19 mouse cellular contexts compared by ENCODE assay signal in the genomic region with DNA sequence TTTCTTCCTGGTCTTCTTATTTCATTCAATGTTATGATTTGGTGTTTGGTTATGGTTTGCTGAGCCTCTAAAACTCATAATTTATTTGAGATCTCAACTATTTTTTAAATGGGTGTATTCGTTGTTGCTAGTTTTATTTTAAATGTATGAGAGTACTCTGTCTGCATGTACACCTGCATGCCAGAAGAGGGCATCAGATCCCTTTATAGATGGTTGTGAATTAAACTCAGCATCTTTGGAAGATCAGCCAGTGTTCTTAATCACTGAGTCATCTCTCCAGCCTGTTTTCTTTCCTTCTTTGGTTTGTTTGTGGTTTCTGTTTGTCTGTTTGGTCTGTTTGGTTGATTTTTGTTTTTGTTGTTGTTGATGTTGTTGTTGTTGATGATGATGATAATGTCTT. TPM values are rescaled to one million over a fixed set of nuclear protein-coding genes. Genes with fewer than 3 reads are reported as not detected.
DNase-seq lines count a peak whose midpoint lies in the region; ATAC-seq and TF ChIP-seq lines count a peak whose summit lies in the region.
"Had no signal": no experiment of that assay in that cellular context is flagged by ENCODE, and none has a peak within 500 bp of the region (broad histone marks: within the 10 kb centered on the region; RNA-seq: fewer than 3 reads in every experiment).

No protein-coding gene starts in this region.

- H3K4me1 ChIP-seq in liver, embryonic 14.5 days (replicated peaks; ENCODE audit: control insufficient read depth in 2 of 2, insufficient read depth in 2 of 2, low read length in 1 of 2) = no peaks in the 10 kb centered on the region
- no peaks in the 10 kb centered on the region for H3K4me1 ChIP-seq in liver, embryonic 11.5 days (replicated peaks; ENCODE audit: control insufficient read depth, insufficient read depth, low read length)
- H3K4me1 ChIP-seq in MEL (ENCODE audit: control insufficient read depth in 1 of 2, insufficient read depth in 2 of 2, low read length in 2 of 2) = no peaks in the 10 kb centered on the region
- H3K4me1 ChIP-seq: liver, embryonic 15.5 days; midbrain, embryonic 12.5 days; neural tube, embryonic 12.5 days had no signal

- TF ChIP-seq POLR2A in MEL (IDR thresholded peaks at IDR 0.05; ENCODE audit: control insufficient read depth in 1 of 2, insufficient read depth in 1 of 2, low read depth in 1 of 2, low read length in 2 of 2, poor library complexity in 1 of 2) = no peak

- H3K79me2 ChIP-seq in MEL (ENCODE audit: control insufficient read depth, insufficient read depth, low read length, poor library complexity) = no peaks in the 10 kb centered on the region

- no peaks in the 10 kb centered on the region for H3K27me3 ChIP-seq in liver, embryonic 14.5 days (ENCODE audit: control insufficient read depth, insufficient read depth, low read length)
- no peaks in the 10 kb centered on the region for H3K27me3 ChIP-seq in liver, embryonic 11.5 days (replicated peaks; ENCODE audit: control insufficient read depth, insufficient read depth, low read length)
- no peaks in the 10 kb centered on the region for H3K27me3 ChIP-seq in MEL (ENCODE audit: control insufficient read depth in 1 of 2, insufficient read depth in 2 of 2, low read length in 2 of 2)
- H3K27me3 ChIP-seq: liver, embryonic 15.5 days; midbrain, embryonic 12.5 days; neural tube, embryonic 12.5 days had no signal

- 31% methylated on average over 1 of the region's 1 CpGs for WGBS in liver, embryonic 14.5 days (ENCODE audit: insufficient replicate concordance)
- 40% methylated on average over 1 of the region's 1 CpGs for WGBS in liver, embryonic 11.5 days

- peak; percentile 69; the same call in 1 of the 2 replicates for ATAC-seq in frontal cortex, adult (ENCODE audit: low TSS enrichment)
- no peak for ATAC-seq in liver, embryonic 14.5 days (ENCODE audit: insufficient read depth)
- ATAC-seq in liver, embryonic 11.5 days (replicated peaks; ENCODE audit: low FRiP score) = no peak
- ATAC-seq: CD4-positive, CD25-positive, alpha-beta regulatory T cell, adult 4 months; hindbrain, embryonic 16.5 days had no signal

- H3K9me3 ChIP-seq in liver, embryonic 14.5 days (ENCODE audit: control insufficient read depth, low read length) = no peaks in the 10 kb centered on the region
- no peaks in the 10 kb centered on the region for H3K9me3 ChIP-seq in liver, embryonic 11.5 days (ENCODE audit: control insufficient read depth, low read length)
- H3K9me3 ChIP-seq in MEL (replicated peaks; ENCODE audit: insufficient read depth, low read length) = no peaks in the 10 kb centered on the region
- H3K9me3 ChIP-seq: liver, embryonic 15.5 days; midbrain, embryonic 12.5 days; neural tube, embryonic 12.5 days had no signal

- TF ChIP-seq RAD21 in MEL (IDR thresholded peaks at IDR 0.05; ENCODE audit: low read depth, low read length) = peak; percentile 39

- no peak overlapping the region for H3K9ac ChIP-seq in liver, embryonic 14.5 days (replicated peaks)
- no peak overlapping the region for H3K9ac ChIP-seq in liver, embryonic 11.5 days (ENCODE audit: low read depth, low read length)
- no peak overlapping the region for H3K9ac ChIP-seq in MEL (ENCODE audit: control insufficient read depth, low read depth, low read length, poor library complexity, severe bottlenecking)
- H3K9ac ChIP-seq: liver, embryonic 15.5 days; midbrain, embryonic 12.5 days; neural tube, embryonic 12.5 days had no signal

- TF ChIP-seq EP300 in liver, embryonic 14.5 days (IDR thresholded peaks at IDR 0.05; ENCODE audit: low read depth) = no peak
- TF ChIP-seq EP300 in MEL (IDR thresholded peaks at IDR 0.05; ENCODE audit: low read depth in 1 of 2, low read length in 2 of 2) = no peak

- H3K27ac ChIP-seq in liver, embryonic 14.5 days = no peak overlapping the region
- no peak overlapping the region for H3K27ac ChIP-seq in liver, embryonic 11.5 days (ENCODE audit: low read depth, low read length)
- H3K27ac ChIP-seq in MEL (ENCODE audit: control insufficient read depth, low read depth, low read length) = no peak overlapping the region
- H3K27ac ChIP-seq: liver, embryonic 15.5 days; midbrain, embryonic 12.5 days; neural tube, embryonic 12.5 days had no signal

- no peak for DNase-seq in frontal cortex, postnatal 25 days (ENCODE audit: low spot score in 2 of 2)
- DNase-seq in liver, embryonic 14.5 days (ENCODE audit: low read depth in 3 of 3, low spot score in 3 of 3) = no peak
- DNase-seq in liver, embryonic 11.5 days (ENCODE audit: low spot score) = no peak
- no peak for DNase-seq in MEL (ENCODE audit: low read depth, low spot score)
- peak; percentile 11 for DNase-seq in mesoderm, embryonic 11.5 days (ENCODE audit: low read depth, low spot score)
- no peak for DNase-seq in lung, postnatal 25 days (ENCODE audit: low spot score)
- no peak for DNase-seq in adrenal gland, postnatal 25 days
- DNase-seq: cerebellum, postnatal 36 days; gastrocnemius, postnatal 14 days; kidney, postnatal 36 days; right cerebral cortex, postnatal 25 days; thymus, postnatal 4 days had no signal

- H3K4me3 ChIP-seq in liver, embryonic 14.5 days (ENCODE audit: insufficient read depth in 1 of 2, low read depth in 2 of 2, low read length in 2 of 2) = no peak overlapping the region
- no peak overlapping the region for H3K4me3 ChIP-seq in liver, embryonic 11.5 days (ENCODE audit: low read depth, low read length)
- H3K4me3 ChIP-seq in MEL (ENCODE audit: control insufficient read depth in 1 of 2, insufficient read depth in 1 of 2, low read depth in 2 of 2, low read length in 2 of 2) = no peak overlapping the region
- H3K4me3 ChIP-seq: liver, embryonic 15.5 days; midbrain, embryonic 12.5 days; neural tube, embryonic 12.5 days had no signal

- no peaks in the 10 kb centered on the region for H3K36me3 ChIP-seq in liver, embryonic 14.5 days (replicated peaks; ENCODE audit: control insufficient read depth, insufficient read depth, low read depth)
- H3K36me3 ChIP-seq in liver, embryonic 11.5 days (ENCODE audit: control insufficient read depth, insufficient read depth, low read length) = no peaks in the 10 kb centered on the region
- H3K36me3 ChIP-seq in MEL (ENCODE audit: control insufficient read depth in 1 of 2, insufficient read depth in 2 of 2, low read length in 2 of 2) = no peaks in the 10 kb centered on the region
- H3K36me3 ChIP-seq: liver, embryonic 15.5 days; midbrain, embryonic 12.5 days; neural tube, embryonic 12.5 days had no signal

- no peak overlapping the region for H3K4me2 ChIP-seq in liver, embryonic 14.5 days (ENCODE audit: low read depth)
- H3K4me2 ChIP-seq in liver, embryonic 11.5 days = no peak overlapping the region
- H3K4me2 ChIP-seq: liver, embryonic 15.5 days; midbrain, embryonic 12.5 days; neural tube, embryonic 12.5 days had no signal

- TF ChIP-seq CTCF in liver, embryonic 14.5 days (IDR thresholded peaks at IDR 0.05; ENCODE audit: low read depth) = peak; percentile 36; the same call in 1 of the 2 replicates
- TF ChIP-seq CTCF in MEL (IDR thresholded peaks at IDR 0.05 in 2 of 3, conservative IDR thresholded peaks at IDR 0.05 in 1 of 3; ENCODE audit: control insufficient read depth in 1 of 3, insufficient read depth in 1 of 3, low read depth in 2 of 3, low read length in 3 of 3, poor library complexity in 1 of 3, severe bottlenecking in 1 of 3) = peak in 1 of 3 experiments; percentile 41; a peak in 2 of 6 replicates

TF ChIP-seq in MEL, 35 proteins besides CTCF, POLR2A, EP300 and RAD21:
- TF ChIP-seq SMC3 (IDR thresholded peaks at IDR 0.05; ENCODE audit: low read depth, low read length) (peak; percentile 42), JUND (IDR thresholded peaks at IDR 0.05; ENCODE audit: low read depth, low read length) (no peak), MEF2A (IDR thresholded peaks at IDR 0.05; ENCODE audit: extremely low read depth, insufficient replicate concordance, low read depth, low read length, poor library complexity, severe bottlenecking) (no peak)

RNA-seq across cellular contexts. Expression of a gene that starts 29.1 kb away (rescaled TPM):
- not detected in 2 replicates for polyA plus RNA-seq in liver, embryonic 14.5 days (2012; rRNA removed)
- not detected in 2 replicates for polyA plus RNA-seq in liver, embryonic 14.5 days (2014; fragmentation: Nextera tagmentation; extraction: Ambion mirVana)
- 0.12 TPM in 1 of 2 replicates, not detected in the other for polyA plus RNA-seq in liver, embryonic 11.5 days (2014; fragmentation: Nextera tagmentation; extraction: Ambion mirVana)
- not detected in 2 replicates for total RNA-seq in MEL (2012; rRNA removed)
- not detected for polyA plus RNA-seq in MEL (2012; ENCODE audit: insufficient read depth in 1 of 2, insufficient read length in 2 of 2, low read depth in 1 of 2, low replicate concordance in 2 of 2, missing spikeins in 1 of 2)
- not detected in 2 replicates for total RNA-seq in adrenal gland, postnatal 25 days (2021)
- polyA plus RNA-seq: CD4-positive, CD25-positive, alpha-beta regulatory T cell, adult 4 months; heart, embryonic 14.5 days; liver, embryonic 15.5 days; midbrain, embryonic 12.5 days had no signal
